Mouse (Mus musculus): ENCODE results near the gene Scn10a.

DNA sequence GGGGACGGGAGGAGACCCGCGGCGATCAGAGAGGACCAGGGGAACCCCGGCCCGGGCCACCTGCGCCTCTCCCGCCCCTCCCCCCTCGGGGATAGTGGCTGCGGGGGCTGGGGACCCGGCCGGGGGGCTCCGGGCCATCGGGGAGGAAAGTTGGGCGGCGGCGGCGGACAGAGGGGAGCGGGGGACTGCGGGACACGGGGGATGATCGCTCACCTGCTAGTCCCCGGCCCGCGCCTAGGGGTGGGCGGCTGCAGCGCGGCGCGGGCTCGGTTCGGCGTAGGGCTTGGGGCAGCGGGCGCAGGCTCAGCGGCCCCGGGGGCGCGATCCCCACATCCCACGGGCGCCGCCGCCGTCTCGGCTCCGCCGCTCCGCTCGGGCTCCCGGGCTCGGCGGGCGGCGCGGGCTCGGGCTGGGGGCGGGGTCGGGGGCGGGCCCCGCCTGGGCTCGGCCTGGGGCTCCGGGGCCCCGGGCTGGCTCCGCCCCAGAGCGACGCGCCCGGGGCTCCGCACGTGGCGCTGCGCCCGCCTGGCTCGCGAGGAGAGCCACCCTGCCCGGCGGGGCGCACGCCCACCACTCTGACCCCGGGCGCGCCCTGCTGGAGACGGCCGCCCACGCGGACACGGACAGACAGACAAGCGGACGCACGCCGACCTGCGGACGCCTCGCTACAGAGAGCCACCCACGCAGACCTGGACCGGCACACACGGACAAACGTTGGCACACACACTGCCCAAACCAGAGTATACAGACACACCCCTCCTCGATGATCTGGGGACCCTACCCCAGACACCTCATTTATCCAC is 140.3 kb downstream of the Scn10a start, which contains the start of gene Scn5a:
- TF ChIP-seq EP300 (IDR thresholded peaks at IDR 0.05) (no peak), CTCF (IDR thresholded peaks at IDR 0.05) (peak; percentile 26; the same call in 1 of the 2 replicates)
